Mouse (Mus musculus): Measurements from ENCODE around the gene Iah1. TPM values are rescaled to one million over a fixed set of nuclear protein-coding genes. Genes with fewer than 3 reads are reported as not detected.

Iah1 gene
- polyA plus RNA-seq, 1 experiment from 2014 or later: 31.3 TPM

- no peaks in the 10 kb centered on the region for H3K9me3 ChIP-seq (ENCODE audit: control insufficient read depth, low read length)
- peaks cover 36% of the 10 kb centered on the region for H3K36me3 ChIP-seq (ENCODE audit: control insufficient read depth, insufficient read depth, low read length)
- ATAC-seq: no peak
- H3K4me1 ChIP-seq (ENCODE audit: control insufficient read depth, insufficient read depth, low read depth, low read length): peaks cover 9% of the 10 kb centered on the region
- H3K27me3 ChIP-seq (replicated peaks; ENCODE audit: control insufficient read depth, insufficient read depth, low read length): no peaks in the 10 kb centered on the region
- H3K27ac ChIP-seq (ENCODE audit: low read depth, low read length): no peak overlapping the region
- no peak overlapping the region for H3K4me3 ChIP-seq (ENCODE audit: low read length)
- H3K9ac ChIP-seq (ENCODE audit: low read depth, low read length): no peak overlapping the region
- WGBS: 90% methylated on average over 5 of the region's 5 CpGs
- H3K4me2 ChIP-seq (ENCODE audit: low read length): no peak overlapping the region
These were observed 4.0 kb upstream of the Iah1 start for GRCm38 (mm10) chr12:21312201-21312600.

DNA sequence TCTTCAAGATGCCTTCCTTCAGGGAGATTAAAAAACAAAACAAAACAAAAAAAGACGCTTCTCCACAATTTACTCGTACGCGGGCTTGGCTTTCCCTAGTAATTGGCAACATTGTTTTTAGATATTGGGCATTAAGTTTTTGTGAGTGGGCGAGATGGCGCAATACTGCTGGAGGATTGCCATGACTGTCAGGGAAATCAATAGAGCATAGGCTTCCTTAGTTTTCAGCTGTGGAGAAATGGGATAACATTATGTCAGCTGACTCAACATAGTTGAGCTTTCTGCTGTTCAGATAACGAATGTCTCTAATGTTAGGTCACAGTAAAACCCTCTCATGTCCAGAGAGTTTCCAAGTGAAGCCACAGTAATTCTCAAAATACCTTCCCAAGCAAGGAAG, 678 bp downstream of the Iah1 start:
- WGBS: 28% methylated on average over 7 of the region's 7 CpGs
- H3K27ac ChIP-seq (ENCODE audit: low read depth, low read length): no peak overlapping the region
- peaks cover 9% of the 10 kb centered on the region for H3K4me1 ChIP-seq (ENCODE audit: control insufficient read depth, insufficient read depth, low read depth, low read length)
- peak overlapping the region; percentile 54 for H3K4me3 ChIP-seq (ENCODE audit: low read length)
- H3K9ac ChIP-seq (ENCODE audit: low read depth, low read length): peak overlapping the region; percentile 81
- no peak for ATAC-seq
- no peaks in the 10 kb centered on the region for H3K27me3 ChIP-seq (replicated peaks; ENCODE audit: control insufficient read depth, insufficient read depth, low read length)
- H3K36me3 ChIP-seq (ENCODE audit: control insufficient read depth, insufficient read depth, low read length): peaks cover 13% of the 10 kb centered on the region; the same call in 1 of the 2 replicates
- H3K4me2 ChIP-seq (ENCODE audit: low read length): peak overlapping the region; percentile 70
- H3K9me3 ChIP-seq (ENCODE audit: control insufficient read depth, low read length): no peaks in the 10 kb centered on the region

- 65% methylated on average over 12 of the region's 12 CpGs for WGBS
- no peak for ATAC-seq
These were observed 2.1 kb downstream of the Iah1 start for GRCm38 (mm10) chr12:21318143-21318895.

GRCm38 (mm10) chr12:21320317-21320716, 4.1 kb downstream of the Iah1 start:
- Histone ChIP-seq H3K4me2 (ENCODE audit: low read length) (no peak overlapping the region), H3K27ac (ENCODE audit: low read depth, low read length) (no peak overlapping the region), H3K36me3 (ENCODE audit: control insufficient read depth, insufficient read depth, low read length) (peaks cover 11% of the 10 kb centered on the region), H3K9ac (ENCODE audit: low read depth, low read length) (0 out of 2 replicates have a peak overlapping the region, but pooled peaks have one; percentile 39), H3K9me3 (ENCODE audit: control insufficient read depth, low read length) (no peaks in the 10 kb centered on the region), H3K27me3 (replicated peaks; ENCODE audit: control insufficient read depth, insufficient read depth, low read length) (no peaks in the 10 kb centered on the region), H3K4me3 (ENCODE audit: low read length) (no peak overlapping the region), H3K4me1 (ENCODE audit: control insufficient read depth, insufficient read depth, low read depth, low read length) (peaks cover 9% of the 10 kb centered on the region)
- 88% methylated on average over 4 of the region's 4 CpGs for WGBS
- no peak for ATAC-seq

More at GRCm38 (mm10) chr12:21318143-21318895, 2.1 kb downstream of the Iah1 start:
- Histone ChIP-seq H3K27ac (ENCODE audit: low read depth, low read length) (no peak overlapping the region), H3K4me1 (ENCODE audit: control insufficient read depth, insufficient read depth, low read depth, low read length) (peaks cover 9% of the 10 kb centered on the region), H3K36me3 (ENCODE audit: control insufficient read depth, insufficient read depth, low read length) (peaks cover 11% of the 10 kb centered on the region; the same call in 1 of the 2 replicates), H3K27me3 (replicated peaks; ENCODE audit: control insufficient read depth, insufficient read depth, low read length) (no peaks in the 10 kb centered on the region), H3K4me3 (ENCODE audit: low read length) (no peak overlapping the region), H3K9ac (ENCODE audit: low read depth, low read length) (no peak overlapping the region), H3K9me3 (ENCODE audit: control insufficient read depth, low read length) (no peaks in the 10 kb centered on the region), H3K4me2 (ENCODE audit: low read length) (no peak overlapping the region)

GRCm38 (mm10) chr12:21321170-21321569, 5.0 kb downstream of the Iah1 start:
- Histone ChIP-seq H3K36me3 (ENCODE audit: control insufficient read depth, insufficient read depth, low read length) (peaks cover 14% of the 10 kb centered on the region), H3K9ac (ENCODE audit: low read depth, low read length) (no peak overlapping the region), H3K4me3 (ENCODE audit: low read length) (no peak overlapping the region), H3K4me1 (ENCODE audit: control insufficient read depth, insufficient read depth, low read depth, low read length) (peaks cover 5% of the 10 kb centered on the region; the same call in 1 of the 2 replicates), H3K9me3 (ENCODE audit: control insufficient read depth, low read length) (no peaks in the 10 kb centered on the region), H3K27ac (ENCODE audit: low read depth, low read length) (no peak overlapping the region), H3K27me3 (replicated peaks; ENCODE audit: control insufficient read depth, insufficient read depth, low read length) (no peaks in the 10 kb centered on the region), H3K4me2 (ENCODE audit: low read length) (no peak overlapping the region)
- no peak for ATAC-seq
- 83% methylated on average over 9 of the region's 9 CpGs for WGBS

- Histone ChIP-seq H3K9me3 (ENCODE audit: control insufficient read depth, low read length) (no peaks in the 10 kb centered on the region), H3K27me3 (replicated peaks; ENCODE audit: control insufficient read depth, insufficient read depth, low read length) (no peaks in the 10 kb centered on the region), H3K9ac (ENCODE audit: low read depth, low read length) (no peak overlapping the region), H3K4me1 (ENCODE audit: control insufficient read depth, insufficient read depth, low read depth, low read length) (no peaks in the 10 kb centered on the region), H3K4me3 (ENCODE audit: low read length) (no peak overlapping the region), H3K36me3 (ENCODE audit: control insufficient read depth, insufficient read depth, low read length) (peaks cover 17% of the 10 kb centered on the region), H3K27ac (ENCODE audit: low read depth, low read length) (no peak overlapping the region), H3K4me2 (ENCODE audit: low read length) (no peak overlapping the region)
- no peak for ATAC-seq
- WGBS: 82% methylated on average over 4 of the region's 4 CpGs
These were observed 6.1 kb downstream of the Iah1 start for GRCm38 (mm10) chr12:21322296-21322695.

- ATAC-seq: no peak
- Histone ChIP-seq H3K4me3 (ENCODE audit: low read length) (no peak overlapping the region), H3K9ac (ENCODE audit: low read depth, low read length) (no peak overlapping the region), H3K27me3 (replicated peaks; ENCODE audit: control insufficient read depth, insufficient read depth, low read length) (no peaks in the 10 kb centered on the region), H3K36me3 (ENCODE audit: control insufficient read depth, insufficient read depth, low read length) (peaks cover 23% of the 10 kb centered on the region), H3K4me2 (ENCODE audit: low read length) (no peak overlapping the region), H3K27ac (ENCODE audit: low read depth, low read length) (no peak overlapping the region), H3K9me3 (ENCODE audit: control insufficient read depth, low read length) (no peaks in the 10 kb centered on the region), H3K4me1 (ENCODE audit: control insufficient read depth, insufficient read depth, low read depth, low read length) (no peaks in the 10 kb centered on the region)
- 89% methylated on average over 9 of the region's 9 CpGs for WGBS
These were observed 6.7 kb downstream of the Iah1 start for GRCm38 (mm10) chr12:21322856-21323255.

DNA sequence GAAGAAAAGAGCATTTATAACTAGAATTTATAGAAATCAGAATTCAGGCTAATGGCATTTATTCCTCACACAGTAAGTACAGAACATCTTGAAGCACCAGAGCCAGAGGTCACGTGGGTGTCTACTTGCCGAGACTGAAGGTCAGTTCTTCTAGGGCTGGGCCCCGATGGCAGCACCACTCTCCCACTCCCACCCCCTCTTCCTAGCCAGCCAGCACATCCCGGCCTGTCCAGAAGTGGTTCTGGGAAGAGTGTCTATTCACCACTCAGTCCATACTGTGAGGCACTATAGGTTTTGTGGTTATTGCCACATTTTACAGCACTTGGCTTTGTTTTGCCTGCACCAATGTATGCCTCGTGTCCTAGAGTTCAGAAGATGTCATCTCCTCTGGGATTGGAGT, 7.9 kb downstream of the Iah1 start:
- H3K36me3 ChIP-seq (ENCODE audit: control insufficient read depth, insufficient read depth, low read length): peaks cover 27% of the 10 kb centered on the region
- 87% methylated on average over 5 of the region's 5 CpGs for WGBS

DNA sequence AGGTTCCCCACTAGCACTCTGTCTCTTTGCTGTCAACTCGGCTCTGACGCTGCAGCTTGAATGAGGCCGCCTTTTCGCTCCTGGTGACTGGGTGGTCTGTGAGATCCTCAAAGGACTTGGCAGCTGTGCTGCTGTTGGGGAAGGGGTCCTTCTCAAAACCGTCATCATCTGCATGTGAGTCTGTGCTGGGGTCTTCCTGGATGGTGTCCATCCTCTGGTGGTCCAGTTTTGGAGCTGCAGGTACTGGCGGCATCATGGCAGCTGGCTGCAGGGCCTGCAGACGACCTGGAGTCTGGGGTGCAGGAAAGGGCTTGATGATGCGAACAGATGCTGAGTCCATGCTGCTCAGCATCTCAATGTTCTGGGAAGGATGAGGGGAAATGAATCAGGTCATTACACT, 9.1 kb downstream of the Iah1 start:
- WGBS: 93% methylated on average over 8 of the region's 8 CpGs
- no peaks in the 10 kb centered on the region for H3K9me3 ChIP-seq (ENCODE audit: control insufficient read depth, low read length)
- no peak overlapping the region for H3K27ac ChIP-seq (ENCODE audit: low read depth, low read length)
- no peak overlapping the region for H3K4me2 ChIP-seq (ENCODE audit: low read length)
- no peak overlapping the region for H3K4me3 ChIP-seq (ENCODE audit: low read length)
- no peaks in the 10 kb centered on the region for H3K27me3 ChIP-seq (replicated peaks; ENCODE audit: control insufficient read depth, insufficient read depth, low read length)
- peaks cover 35% of the 10 kb centered on the region for H3K36me3 ChIP-seq (ENCODE audit: control insufficient read depth, insufficient read depth, low read length)
- H3K4me1 ChIP-seq (ENCODE audit: control insufficient read depth, insufficient read depth, low read depth, low read length): no peaks in the 10 kb centered on the region
- ATAC-seq: no peak
- no peak overlapping the region for H3K9ac ChIP-seq (ENCODE audit: low read depth, low read length)

More for the DNA sequence above, 7.9 kb downstream of the Iah1 start:
- Histone ChIP-seq H3K4me3 (ENCODE audit: low read length) (no peak overlapping the region), H3K27me3 (replicated peaks; ENCODE audit: control insufficient read depth, insufficient read depth, low read length) (no peaks in the 10 kb centered on the region), H3K9ac (ENCODE audit: low read depth, low read length) (no peak overlapping the region), H3K27ac (ENCODE audit: low read depth, low read length) (no peak overlapping the region), H3K4me2 (ENCODE audit: low read length) (no peak overlapping the region), H3K4me1 (ENCODE audit: control insufficient read depth, insufficient read depth, low read depth, low read length) (no peaks in the 10 kb centered on the region), H3K9me3 (ENCODE audit: control insufficient read depth, low read length) (no peaks in the 10 kb centered on the region)
- no peak for ATAC-seq
